Mouse (Mus musculus) cerebellum, adult 2 months (tissue): ENCODE measurements around the gene E2f4. TPM values are rescaled to one million over a fixed set of nuclear protein-coding genes. Genes with fewer than 3 reads are reported as not detected.

Source experiments
- DNase-seq, 2 experiments: peaks; one replicate each; pipeline ENCODE4 v3.0.0; 2021
- H3K27ac ChIP-seq: fragments of 200-500 bp; 2 replicates; pipeline ENCODE4 v1.5.1; 2012; ENCODE audit warnings: low read length, control low read depth, inconsistent platforms; ENCODE audit not compliant: insufficient read depth
- H3K27me3 ChIP-seq: fragments of 200-500 bp; 2 replicates; pipeline ENCODE4 v1.6.1; 2012; ENCODE audit warnings: inconsistent platforms, mild to moderate bottlenecking, low read length, moderate library complexity; ENCODE audit not compliant: control insufficient read depth, insufficient read depth
- H3K4me1 ChIP-seq: fragments of 200-500 bp; 2 replicates; pipeline ENCODE4 v1.6.1; 2011; ENCODE audit warnings: low read length; ENCODE audit not compliant: control insufficient read depth, insufficient read depth
- H3K4me3 ChIP-seq: fragments of 200-500 bp; replicated peaks from 2 replicates; pipeline ENCODE3; 2011; ENCODE audit warnings: mild to moderate bottlenecking, low read depth, low read length, control low read depth; ENCODE audit not compliant: insufficient read depth
- CTCF ChIP-seq: fragments of 200-500 bp; IDR thresholded peaks from 2 replicates; pipeline ENCODE4 v1.5.1; 2011; ENCODE audit warnings: low read depth, mild to moderate bottlenecking, control low read depth, low read length, moderate library complexity, borderline replicate concordance; ENCODE audit not compliant: insufficient read depth
- POLR2A ChIP-seq: fragments of 200-500 bp; IDR thresholded peaks from 2 replicates; pipeline ENCODE4 v1.6.1; 2011; ENCODE audit warnings: low read length, control low read depth, borderline replicate concordance; ENCODE audit not compliant: insufficient read depth
- WGBS: fragments of 180-500 bp; shearing (Covaris S2); methylation state at CpG from one replicate; pipeline ENCODE4 v1.1.7; 2018; 5-methylcytosine and 5-hydroxymethylcytosine counted together
- polyA plus RNA-seq: library from polyadenylated mRNA; depleted of rRNA; stranded (reverse); fragments of >200 nt; gene quantifications from 2 replicates; pipeline ENCODE4 v1.2.3, GENCODE M21; 2012

Gene E2f4
- polyA plus RNA-seq, 1 experiment = 81.6 TPM

- H3K4me3 ChIP-seq = no peak overlapping the region
- no peak for TF ChIP-seq POLR2A
- no peak for TF ChIP-seq CTCF
- H3K4me1 ChIP-seq = 0 out of 2 replicates have a peak, but pooled peaks cover 3% of the 10 kb centered on the region
- no peaks in the 10 kb centered on the region; the same call in 1 of the 2 replicates for H3K27me3 ChIP-seq
- WGBS = 27% methylated on average over 10 of the region's 10 CpGs
- H3K27ac ChIP-seq = no peak overlapping the region
- no peak for DNase-seq
These were observed 32.3 kb upstream of the E2f4 start for GRCm38 (mm10) chr8:105265128-105265527.

- H3K27me3 ChIP-seq = no peaks in the 10 kb centered on the region; the same call in 1 of the 2 replicates
- H3K27ac ChIP-seq = no peak overlapping the region
- no peak for TF ChIP-seq CTCF
- no peak for TF ChIP-seq POLR2A
- H3K4me3 ChIP-seq = no peak overlapping the region
- DNase-seq = no peak
- 0 out of 2 replicates have a peak, but pooled peaks cover 3% of the 10 kb centered on the region for H3K4me1 ChIP-seq
- WGBS = 41% methylated on average over 13 of the region's 13 CpGs
These were observed 30.7 kb upstream of the E2f4 start for GRCm38 (mm10) chr8:105266775-105267174.

GRCm38 (mm10) chr8:105268342-105269074 lies 29.0 kb upstream of the E2f4 start:
- Histone ChIP-seq H3K27me3 (no peaks in the 10 kb centered on the region; the same call in 1 of the 2 replicates), H3K27ac (no peak overlapping the region), H3K4me3 (peak overlapping the region; percentile 54), H3K4me1 (0 out of 2 replicates have a peak, but pooled peaks cover 3% of the 10 kb centered on the region)
- TF ChIP-seq POLR2A (0 out of 2 replicates have a peak, but pooled peaks have one; percentile 20), CTCF (no peak)
- WGBS = 2% methylated on average over 65 of the region's 65 CpGs
- peak; percentile 58 to 67 for DNase-seq

GRCm38 (mm10) chr8:105269075-105269458 lies 28.4 kb upstream of the E2f4 start:
- no peak overlapping the region for H3K27ac ChIP-seq

GRCm38 (mm10) chr8:105269461-105269947 lies 28.0 kb upstream of the E2f4 start, which contains the start of gene Hsf4:
TSS of gene Hsf4 (plus strand) at chr8:105269801.
- 0 out of 2 replicates have a peak, but pooled peaks cover 3% of the 10 kb centered on the region for H3K4me1 ChIP-seq
- no peaks in the 10 kb centered on the region; the same call in 1 of the 2 replicates for H3K27me3 ChIP-seq
- no peak for TF ChIP-seq CTCF
- TF ChIP-seq POLR2A = no peak
- 3% methylated on average over 42 of the region's 42 CpGs for WGBS
- H3K27ac ChIP-seq = no peak within 1 kb of the TSS
- DNase-seq = peak in 1 of 2 experiments; percentile 51
- peak within 1 kb of the TSS; percentile 54 for H3K4me3 ChIP-seq

More at GRCm38 (mm10) chr8:105269075-105269458, 28.4 kb upstream of the E2f4 start:
- TF ChIP-seq POLR2A (no peak), CTCF (no peak)
- WGBS = 8% methylated on average over 10 of the region's 10 CpGs
- 0 out of 2 replicates have a peak, but pooled peaks cover 3% of the 10 kb centered on the region for H3K4me1 ChIP-seq
- H3K4me3 ChIP-seq = peak overlapping the region; percentile 54
- DNase-seq = peak in 1 of 2 experiments; percentile 30
- no peaks in the 10 kb centered on the region; the same call in 1 of the 2 replicates for H3K27me3 ChIP-seq

GRCm38 (mm10) chr8:105270101-105270915 lies 27.2 kb upstream of the E2f4 start:
- H3K4me1 ChIP-seq = 0 out of 2 replicates have a peak, but pooled peaks cover 3% of the 10 kb centered on the region
- no peak for DNase-seq
- no peak overlapping the region for H3K4me3 ChIP-seq
- H3K27ac ChIP-seq = no peak overlapping the region
- no peak for TF ChIP-seq CTCF
- TF ChIP-seq POLR2A = no peak
- H3K27me3 ChIP-seq = no peaks in the 10 kb centered on the region; the same call in 1 of the 2 replicates
- WGBS = 24% methylated on average over 39 of the region's 39 CpGs

- WGBS = 22% methylated on average over 11 of the region's 11 CpGs
- DNase-seq = no peak
- H3K27me3 ChIP-seq = no peaks in the 10 kb centered on the region; the same call in 1 of the 2 replicates
- H3K4me1 ChIP-seq = peaks cover 3% of the 10 kb centered on the region; the same call in 1 of the 2 replicates
- TF ChIP-seq CTCF (no peak), POLR2A (no peak)
- H3K27ac ChIP-seq = no peak overlapping the region
- no peak overlapping the region for H3K4me3 ChIP-seq
These were observed 26.6 kb upstream of the E2f4 start for GRCm38 (mm10) chr8:105270916-105271186.
